Mouse (Mus musculus) urinary bladder, adult 18-20 months (tissue): ENCODE data around the gene Ap2s1.

Source experiments
- DNase-seq, 2 experiments: peaks; one replicate each; pipeline ENCODE4 v3.0.0; 2022; ENCODE audit warnings: low spot score in 2 of 2, mixed read lengths in 2 of 2

Ap2s1 gene

GRCm38 (mm10) chr7:16793010-16793725 lies 55.0 kb downstream of the Ap2s1 start:
- peak in 1 of 2 experiments; percentile 30 for DNase-seq

- DNase-seq = no peak
These were observed 56.7 kb downstream of the Ap2s1 start for GRCm38 (mm10) chr7:16794886-16795285.
